Mouse (Mus musculus) effector memory CD4-positive, alpha-beta T cell, adult 5 months (primary cell): ENCODE measurements around the gene Csf3r. TPM values are rescaled to one million over a fixed set of nuclear protein-coding genes. Genes with fewer than 3 reads are reported as not detected.

Experiments used
- polyA plus RNA-seq: library from polyadenylated mRNA; unstranded; fragments of 100-300 nt; shearing (Covaris generic); gene quantifications from one replicate; pipeline ENCODE4 v1.2.1, GENCODE M21; 2017

Gene Csf3r
- not detected for polyA plus RNA-seq

GRCm38 (mm10) chr4:126024303-126024900 lies at the start of gene Csf3r:
Csf3r (plus strand) TSS chr4:126024550.

GRCm38 (mm10) chr4:126046851-126047585 lies 22.7 kb downstream of the Csf3r start, which contains the start of gene Mrps15:
Mrps15 (plus strand) TSS chr4:126046925.

GRCm38 (mm10) chr4:126058134-126058996 lies 34.0 kb downstream of the Csf3r start, which contains the start of gene Oscp1:
Oscp1 (plus strand) TSS chr4:126058565.

Other genes starting within 250 kb of the Csf3r start
- gene Mrps15, start 22.4 kb downstream of the Csf3r start, polyA plus RNA-seq: 66.3 TPM
- gene Oscp1, start 34.0 kb downstream of the Csf3r start, polyA plus RNA-seq: not detected
- 15.1 TPM for gene Lsm10, start 72.1 kb downstream of the Csf3r start, polyA plus RNA-seq
- gene Stk40, start 79.4 kb downstream of the Csf3r start, polyA plus RNA-seq: 62.6 TPM
- gene Eva1b, start 123.2 kb downstream of the Csf3r start, polyA plus RNA-seq: 17.9 TPM
- gene Sh3d21, start 138.9 kb downstream of the Csf3r start, polyA plus RNA-seq: 0.41 TPM
- gene Thrap3, start 178.2 kb downstream of the Csf3r start, polyA plus RNA-seq: 314 TPM
- gene Map7d1, start 231.8 kb downstream of the Csf3r start, polyA plus RNA-seq: 45.1 TPM
- 56.9 TPM for gene Trappc3, start 237.8 kb downstream of the Csf3r start, polyA plus RNA-seq